Mouse (Mus musculus) hindbrain, embryonic 16.5 days (tissue): ENCODE data around the gene Ifnb1. TPM values are rescaled to one million over a fixed set of nuclear protein-coding genes. Genes with fewer than 3 reads are reported as not detected.

Experiments
- ATAC-seq: fragments of 200-750 bp; cut with Nextera tagmentation; 2 replicates; pipeline ENCODE4 v1.8.0; 2017; ENCODE audit warnings: moderate TSS enrichment, moderate library complexity
- H3K27ac ChIP-seq: fragments of 300-500 bp; sonication (generic); 2 replicates; pipeline ENCODE4 v1.5.1; 2014; ENCODE audit warnings: low read depth, mild to moderate bottlenecking, control low read depth, low read length, moderate library complexity
- H3K27me3 ChIP-seq: fragments of 300-500 bp; sonication (generic); replicated peaks from 2 replicates; pipeline ENCODE4 v1.6.1; 2014; ENCODE audit warnings: low read length; ENCODE audit not compliant: control insufficient read depth, insufficient read depth
- H3K36me3 ChIP-seq: fragments of 300-500 bp; sonication (generic); 2 replicates; pipeline ENCODE4 v1.6.1; 2014; ENCODE audit warnings: mild to moderate bottlenecking, low read length, moderate library complexity, mixed read lengths; ENCODE audit not compliant: control insufficient read depth, insufficient read depth
- H3K4me1 ChIP-seq: fragments of 300-500 bp; sonication (generic); 2 replicates; pipeline ENCODE4 v1.6.1; 2014; ENCODE audit warnings: low read depth, low read length; ENCODE audit not compliant: control insufficient read depth, insufficient read depth
- H3K4me2 ChIP-seq: fragments of 300-500 bp; sonication (generic); 2 replicates; pipeline ENCODE4 v1.6.1; 2014; ENCODE audit warnings: mild to moderate bottlenecking, low read length, control low read depth, moderate library complexity
- H3K4me3 ChIP-seq: fragments of 300-500 bp; sonication (generic); 2 replicates; pipeline ENCODE4 v1.5.1; 2014; ENCODE audit warnings: mild to moderate bottlenecking, low read length, control low read depth, moderate library complexity
- H3K9ac ChIP-seq: fragments of 300-500 bp; sonication (generic); 2 replicates; pipeline ENCODE4 v1.6.1; 2014; ENCODE audit warnings: low read depth, mild to moderate bottlenecking, control low read depth, low read length, moderate library complexity
- H3K9me3 ChIP-seq: fragments of 300-500 bp; sonication (generic); 2 replicates; pipeline ENCODE4 v1.6.1; 2014; ENCODE audit warnings: mild to moderate bottlenecking, low read length, moderate library complexity; ENCODE audit not compliant: control insufficient read depth
- WGBS: fragments of 180-500 bp; shearing (Covaris S2); extraction: QIAGEN DNeasy Blood & Tissue Kit; methylation state at CpG from one replicate; pipeline ENCODE4 v1.1.7; 2014; 5-methylcytosine and 5-hydroxymethylcytosine counted together
- polyA plus RNA-seq: library from polyadenylated mRNA; unstranded; fragments of >200 nt; fragmentation: Nextera tagmentation; extraction: Ambion mirVana; gene quantifications from 2 replicates; pipeline ENCODE4 v1.2.1, GENCODE M21; 2015

The Ifnb1 gene
- polyA plus RNA-seq, 1 experiment from 2014 or later, result not detected

GRCm38 (mm10) chr4:88515250-88515649, 7.3 kb downstream of the Ifnb1 start:
- Histone ChIP-seq H3K9me3 (no peaks in the 10 kb centered on the region), H3K27me3 (no peaks in the 10 kb centered on the region), H3K4me2 (no peak overlapping the region), H3K4me1 (no peaks in the 10 kb centered on the region), H3K4me3 (no peak overlapping the region), H3K27ac (no peak overlapping the region), H3K36me3 (no peaks in the 10 kb centered on the region), H3K9ac (no peak overlapping the region)
- 46% methylated on average over 2 of the region's 2 CpGs for WGBS
- ATAC-seq, result no peak

GRCm38 (mm10) chr4:88514403-88514802, 8.2 kb downstream of the Ifnb1 start:
- Histone ChIP-seq H3K27me3 (no peaks in the 10 kb centered on the region), H3K36me3 (no peaks in the 10 kb centered on the region), H3K4me3 (no peak overlapping the region), H3K4me1 (no peaks in the 10 kb centered on the region), H3K9me3 (no peaks in the 10 kb centered on the region), H3K9ac (no peak overlapping the region), H3K4me2 (no peak overlapping the region), H3K27ac (no peak overlapping the region)
- ATAC-seq, result no peak
- 49% methylated on average over 4 of the region's 4 CpGs for WGBS

GRCm38 (mm10) chr4:88513743-88514142, 8.8 kb downstream of the Ifnb1 start:
- H3K9me3 ChIP-seq, result no peaks in the 10 kb centered on the region
- H3K4me3 ChIP-seq, result no peak overlapping the region
- no peak overlapping the region for H3K9ac ChIP-seq
- no peak for ATAC-seq
- H3K27me3 ChIP-seq, result no peaks in the 10 kb centered on the region
- 94% methylated on average over 4 of the region's 4 CpGs for WGBS
- no peak overlapping the region for H3K27ac ChIP-seq
- no peaks in the 10 kb centered on the region for H3K36me3 ChIP-seq
- H3K4me1 ChIP-seq, result no peaks in the 10 kb centered on the region
- no peak overlapping the region for H3K4me2 ChIP-seq

- Histone ChIP-seq H3K27me3 (no peaks in the 10 kb centered on the region), H3K27ac (no peak overlapping the region), H3K36me3 (no peaks in the 10 kb centered on the region), H3K9ac (no peak overlapping the region), H3K9me3 (no peaks in the 10 kb centered on the region), H3K4me1 (no peaks in the 10 kb centered on the region), H3K4me3 (no peak overlapping the region), H3K4me2 (no peak overlapping the region)
- no peak for ATAC-seq
- 76% methylated on average over 4 of the region's 4 CpGs for WGBS
Measured at GRCm38 (mm10) chr4:88503753-88504152, 18.8 kb downstream of the Ifnb1 start.

- no peak overlapping the region for H3K9ac ChIP-seq
- H3K36me3 ChIP-seq, result no peaks in the 10 kb centered on the region
- H3K4me2 ChIP-seq, result no peak overlapping the region
- ATAC-seq, result no peak
- no peaks in the 10 kb centered on the region for H3K27me3 ChIP-seq
- WGBS, result 86% methylated on average over 3 of the region's 3 CpGs
- H3K27ac ChIP-seq, result no peak overlapping the region
- H3K9me3 ChIP-seq, result no peaks in the 10 kb centered on the region
- H3K4me1 ChIP-seq, result no peaks in the 10 kb centered on the region
- H3K4me3 ChIP-seq, result no peak overlapping the region
Measured at GRCm38 (mm10) chr4:88501247-88501646, 21.3 kb downstream of the Ifnb1 start.

GRCm38 (mm10) chr4:88496321-88497018, 26.1 kb downstream of the Ifnb1 start:
- H3K27me3 ChIP-seq, result no peaks in the 10 kb centered on the region
- WGBS, result 77% methylated on average over 6 of the region's 6 CpGs
- H3K4me1 ChIP-seq, result no peaks in the 10 kb centered on the region

GRCm38 (mm10) chr4:88489622-88490021, 33.0 kb downstream of the Ifnb1 start:
- no peak for ATAC-seq
- Histone ChIP-seq H3K4me1 (no peaks in the 10 kb centered on the region), H3K36me3 (no peaks in the 10 kb centered on the region), H3K4me3 (no peak overlapping the region), H3K4me2 (no peak overlapping the region), H3K9me3 (no peaks in the 10 kb centered on the region), H3K27ac (no peak overlapping the region), H3K27me3 (no peaks in the 10 kb centered on the region), H3K9ac (no peak overlapping the region)
- WGBS, result 96% methylated on average over 2 of the region's 2 CpGs

More at GRCm38 (mm10) chr4:88496321-88497018, 26.1 kb downstream of the Ifnb1 start:
- Histone ChIP-seq H3K9me3 (no peaks in the 10 kb centered on the region), H3K27ac (no peak overlapping the region), H3K4me3 (no peak overlapping the region), H3K4me2 (no peak overlapping the region), H3K9ac (no peak overlapping the region), H3K36me3 (no peaks in the 10 kb centered on the region)
- ATAC-seq, result no peak

GRCm38 (mm10) chr4:88488107-88488506, 34.5 kb downstream of the Ifnb1 start:
- 81% methylated on average over 3 of the region's 3 CpGs for WGBS
- no peak overlapping the region for H3K9ac ChIP-seq
- no peak overlapping the region for H3K27ac ChIP-seq
- no peak overlapping the region for H3K4me2 ChIP-seq
- H3K27me3 ChIP-seq, result no peaks in the 10 kb centered on the region
- no peaks in the 10 kb centered on the region for H3K4me1 ChIP-seq
- H3K9me3 ChIP-seq, result no peaks in the 10 kb centered on the region
- ATAC-seq, result no peak
- no peaks in the 10 kb centered on the region for H3K36me3 ChIP-seq
- H3K4me3 ChIP-seq, result no peak overlapping the region

- H3K9me3 ChIP-seq, result no peaks in the 10 kb centered on the region
- 74% methylated on average over 6 of the region's 6 CpGs for WGBS
- H3K36me3 ChIP-seq, result no peaks in the 10 kb centered on the region
- no peak for ATAC-seq
- no peaks in the 10 kb centered on the region for H3K4me1 ChIP-seq
- no peak overlapping the region for H3K4me3 ChIP-seq
- H3K27me3 ChIP-seq, result no peaks in the 10 kb centered on the region
- H3K9ac ChIP-seq, result no peak overlapping the region
- H3K4me2 ChIP-seq, result no peak overlapping the region
- no peak overlapping the region for H3K27ac ChIP-seq
Measured at GRCm38 (mm10) chr4:88480130-88480529, 42.4 kb downstream of the Ifnb1 start.
